16 mouse cellular contexts compared by ENCODE assay signal in the genomic region with DNA sequence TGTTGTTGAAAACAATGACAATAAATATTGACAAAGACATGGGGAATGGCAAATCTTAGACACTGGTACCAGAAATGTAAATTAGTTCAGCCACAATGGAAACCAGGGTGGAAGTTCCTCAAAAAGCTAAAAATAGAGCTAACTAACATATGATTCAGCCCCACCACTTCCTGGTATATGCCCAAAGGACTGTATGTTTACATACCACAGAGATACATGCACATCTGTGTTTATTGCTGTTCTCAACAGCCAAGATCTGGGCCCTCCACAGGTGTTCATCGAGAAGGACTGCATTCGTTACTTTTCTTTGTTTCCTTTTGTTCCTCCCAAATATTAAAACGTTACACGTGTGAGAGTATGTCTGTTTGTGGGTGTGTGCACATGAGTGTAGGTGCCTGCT. TPM values are rescaled to one million over a fixed set of nuclear protein-coding genes. Genes with fewer than 3 reads are reported as not detected.
A peak's percentile ranks its signal among the peaks of the same experiment; 100 is the strongest.
DNase-seq lines count a peak whose midpoint lies in the region; ATAC-seq and TF ChIP-seq lines count a peak whose summit lies in the region.
"Had no signal": no experiment of that assay in that cellular context is flagged by ENCODE, and none has a peak within 500 bp of the region (broad histone marks: within the 10 kb centered on the region; RNA-seq: fewer than 3 reads in every experiment).

No protein-coding gene starts in this region.

- H3K27ac ChIP-seq in bone marrow macrophage, adult 2 months (ENCODE audit: insufficient read depth, low read depth, low read length) = peak overlapping the region; percentile 99
- H3K27ac ChIP-seq in intestine, embryonic 15.5 days = no peak overlapping the region
- H3K27ac ChIP-seq: embryonic facial prominence, embryonic 15.5 days; hindbrain, embryonic 12.5 days; limb, embryonic 12.5 days; midbrain, embryonic 10.5 days; neural tube, embryonic 15.5 days had no signal

- H3K4me3 ChIP-seq in bone marrow macrophage, adult 2 months (ENCODE audit: insufficient read depth, low read length) = peak overlapping the region; percentile 19
- no peak overlapping the region for H3K4me3 ChIP-seq in intestine, embryonic 15.5 days (replicated peaks)
- H3K4me3 ChIP-seq: embryonic facial prominence, embryonic 15.5 days; hindbrain, embryonic 12.5 days; limb, embryonic 12.5 days; midbrain, embryonic 10.5 days; neural tube, embryonic 15.5 days had no signal

- DNase-seq in lung, postnatal 36 days = peak; percentile 49
- no peak for DNase-seq in lung, postnatal 14 days
- peak; percentile 53 for DNase-seq in thymus, postnatal 4 days
- DNase-seq in adrenal gland, postnatal 36 days = no peak
- DNase-seq: cerebellum, postnatal 10 days; kidney, adult 8-10 months; layer of hippocampus, adult 9-11 months; right cerebral cortex, postnatal 25 days had no signal

- H3K4me1 ChIP-seq in bone marrow macrophage, adult 2 months (ENCODE audit: control insufficient read depth, insufficient read depth, low read length) = peaks cover 24% of the 10 kb centered on the region
- H3K4me1 ChIP-seq in intestine, embryonic 15.5 days (replicated peaks) = 0 out of 2 replicates have a peak, but pooled peaks cover 2% of the 10 kb centered on the region

- no peak overlapping the region for H3K9ac ChIP-seq in intestine, embryonic 15.5 days
- H3K9ac ChIP-seq: embryonic facial prominence, embryonic 15.5 days; hindbrain, embryonic 12.5 days; limb, embryonic 12.5 days; neural tube, embryonic 15.5 days had no signal

- H3K9me3 ChIP-seq in intestine, embryonic 15.5 days = no peaks in the 10 kb centered on the region
- H3K9me3 ChIP-seq: embryonic facial prominence, embryonic 15.5 days; hindbrain, embryonic 12.5 days; midbrain, embryonic 10.5 days; neural tube, embryonic 15.5 days had no signal

- WGBS in intestine, embryonic 15.5 days = 52% methylated on average over 4 of the region's 4 CpGs

- H3K27me3 ChIP-seq in intestine, embryonic 15.5 days (replicated peaks) = no peaks in the 10 kb centered on the region
- H3K27me3 ChIP-seq: embryonic facial prominence, embryonic 15.5 days; hindbrain, embryonic 12.5 days; limb, embryonic 12.5 days; neural tube, embryonic 15.5 days had no signal

- ATAC-seq in megakaryocyte progenitor cell, adult 5-6 weeks (replicated peaks; ENCODE audit: poor library complexity) = peak; percentile 52
- ATAC-seq in intestine, embryonic 15.5 days = no peak

- TF ChIP-seq CTCF in bone marrow macrophage, adult 2 months (IDR thresholded peaks at IDR 0.05; ENCODE audit: low read depth, low read length) = no peak

- TF ChIP-seq POLR2A in bone marrow macrophage, adult 2 months (IDR thresholded peaks at IDR 0.05; ENCODE audit: borderline replicate concordance, low read depth, low read length) = no peak

- no peaks in the 10 kb centered on the region for H3K36me3 ChIP-seq in intestine, embryonic 15.5 days
- H3K36me3 ChIP-seq: embryonic facial prominence, embryonic 15.5 days; hindbrain, embryonic 12.5 days; limb, embryonic 12.5 days; midbrain, embryonic 10.5 days; neural tube, embryonic 15.5 days had no signal

- H3K4me2 ChIP-seq in intestine, embryonic 15.5 days (replicated peaks) = no peak overlapping the region
- H3K4me2 ChIP-seq: embryonic facial prominence, embryonic 15.5 days; hindbrain, embryonic 12.5 days; limb, embryonic 12.5 days; neural tube, embryonic 15.5 days had no signal

RNA-seq across cellular contexts. Expression of a gene that starts 1.4 kb away (rescaled TPM):
- 244 and 268 TPM in 2 replicates for polyA plus RNA-seq in bone marrow macrophage, adult 2 months (2012; ENCODE audit: insufficient read depth, insufficient read length, missing spikeins)
- total RNA-seq in megakaryocyte progenitor cell, adult 5-6 weeks (2015) = 82.2 and 84.2 TPM in 2 replicates
- total RNA-seq in megakaryocyte progenitor cell, adult 5-6 weeks (2017) = 90.0 and 111 TPM in 2 replicates
- polyA plus RNA-seq in intestine, embryonic 15.5 days (2015; fragmentation: Nextera tagmentation; extraction: Ambion mirVana) = 46.6 TPM in 2 replicates
- total RNA-seq in adrenal gland, postnatal 36 days (2021) = 10 to 100 TPM; 67.3 to 72.7 TPM

RNA-seq across cellular contexts. Expression of a gene that starts 26.5 kb away (rescaled TPM):
- polyA plus RNA-seq in bone marrow macrophage, adult 2 months (2012; ENCODE audit: insufficient read depth, insufficient read length, missing spikeins) = 69.1 and 71.5 TPM in 2 replicates
- 18.2 and 18.5 TPM in 2 replicates for total RNA-seq in megakaryocyte progenitor cell, adult 5-6 weeks (2015)
- 21.1 and 32.2 TPM in 2 replicates for total RNA-seq in megakaryocyte progenitor cell, adult 5-6 weeks (2017)
- 31.0 and 31.8 TPM in 2 replicates for polyA plus RNA-seq in intestine, embryonic 15.5 days (2015; fragmentation: Nextera tagmentation; extraction: Ambion mirVana)
- total RNA-seq in adrenal gland, postnatal 36 days (2021) = 100 to 1,000 TPM in 1 of 2 experiments, 10 to 100 TPM in 1; 61.1 to 112 TPM

Comparison
In these comparisons a context has a peak if more than half of its experiments do, and no peak if none do; other contexts are left out.
1. DNase-seq: peak in lung, postnatal 36 days (single experiment) and thymus, postnatal 4 days (single experiment); none in lung, postnatal 14 days (single experiment) and adrenal gland, postnatal 36 days (0 of 2).